In genomic region chr7:45028351-45028750, GRCm38 (mm10) we compare ENCODE assay signal across 26 mouse cellular contexts. TPM values are rescaled to one million over a fixed set of nuclear protein-coding genes. Genes with fewer than 3 reads are reported as not detected.
DNase-seq lines count a peak whose midpoint lies in the region; ATAC-seq lines count a peak whose summit lies in the region.
"Had no signal": no experiment of that assay in that cellular context is flagged by ENCODE, and none has a peak within 500 bp of the region (broad histone marks: within the 10 kb centered on the region; RNA-seq: fewer than 3 reads in every experiment).

No protein-coding gene starts in this region.

- WGBS in midbrain, embryonic 10.5 days = 97% methylated on average over 11 of the region's 11 CpGs
- 93% methylated on average over 11 of the region's 11 CpGs for WGBS in midbrain, embryonic 16.5 days

- H3K4me3 ChIP-seq in erythroblast, embryonic 14.5 days (replicated peaks) = peak overlapping the region; percentile 34
- H3K4me3 ChIP-seq in midbrain, embryonic 10.5 days = peak overlapping the region; percentile 17; the same call in 1 of the 2 replicates
- no peak overlapping the region for H3K4me3 ChIP-seq in midbrain, embryonic 16.5 days (ENCODE audit: low read depth, low read length)
- H3K4me3 ChIP-seq: forebrain, embryonic 13.5 days; forebrain, embryonic 15.5 days had no signal

- H3K4me1 ChIP-seq in erythroblast, embryonic 14.5 days (ENCODE audit: control insufficient read depth) = peaks cover 59% of the 10 kb centered on the region
- peaks cover 9% of the 10 kb centered on the region; the same call in 1 of the 2 replicates for H3K4me1 ChIP-seq in midbrain, embryonic 10.5 days
- H3K4me1 ChIP-seq in midbrain, embryonic 16.5 days (ENCODE audit: control insufficient read depth, insufficient read depth, low read length) = peaks cover 6% of the 10 kb centered on the region; the same call in 1 of the 2 replicates
- H3K4me1 ChIP-seq: forebrain, embryonic 13.5 days; forebrain, embryonic 15.5 days had no signal

- no peaks in the 10 kb centered on the region for H3K9me3 ChIP-seq in erythroblast, embryonic 14.5 days (ENCODE audit: control insufficient read depth, low read length)
- no peaks in the 10 kb centered on the region for H3K9me3 ChIP-seq in midbrain, embryonic 10.5 days (replicated peaks)
- H3K9me3 ChIP-seq in midbrain, embryonic 16.5 days (replicated peaks; ENCODE audit: control insufficient read depth, low read length, poor library complexity, severe bottlenecking) = no peaks in the 10 kb centered on the region
- H3K9me3 ChIP-seq: forebrain, embryonic 13.5 days; forebrain, embryonic 15.5 days; G1E had no signal

- intact Hi-C loops in heart, postnatal 14 days (cut with DNase I) = no loop called here

- no peak overlapping the region for H3K4me2 ChIP-seq in midbrain, embryonic 16.5 days (ENCODE audit: low read length)
- H3K4me2 ChIP-seq: forebrain, embryonic 13.5 days; forebrain, embryonic 15.5 days had no signal

- DNase-seq in cerebellum, adult 11-12 months = peak; percentile 14
- no peak for DNase-seq in cerebellum, adult 11 months
- peak; percentile 90 for DNase-seq in heart, adult 11 months
- DNase-seq in heart, postnatal 14 days = no peak
- DNase-seq in midbrain, embryonic 10.5 days (ENCODE audit: low spot score) = no peak
- DNase-seq: adrenal gland, adult 2 months; adrenal gland, postnatal 10 days; adrenal gland, postnatal 25 days; B cell, adult 2 months; cerebellum, adult 18-20 months; cerebellum, adult 8-10 months; cerebellum, adult 9-11 months; cerebellum, postnatal 14 days; cerebellum, postnatal 36 days; embryo, embryonic 11 days; forebrain, postnatal 0 days had no signal

- H3K27ac ChIP-seq in midbrain, embryonic 10.5 days (replicated peaks) = no peak overlapping the region
- H3K27ac ChIP-seq in midbrain, embryonic 16.5 days (ENCODE audit: low read length) = no peak overlapping the region
- H3K27ac ChIP-seq: forebrain, embryonic 13.5 days; forebrain, embryonic 15.5 days had no signal

- H3K36me3 ChIP-seq in erythroblast, embryonic 14.5 days (ENCODE audit: control insufficient read depth) = peaks cover 57% of the 10 kb centered on the region
- H3K36me3 ChIP-seq in midbrain, embryonic 10.5 days = peaks cover 72% of the 10 kb centered on the region
- peaks cover 44% of the 10 kb centered on the region for H3K36me3 ChIP-seq in midbrain, embryonic 16.5 days (ENCODE audit: control insufficient read depth, insufficient read depth, low read length)

- ATAC-seq in erythroblast, adult 5-6 weeks (replicated peaks; ENCODE audit: low FRiP score, poor library complexity, severe bottlenecking) = no peak
- no peak for ATAC-seq in midbrain, embryonic 16.5 days
- ATAC-seq: activated CD4-positive, CD25-positive, alpha-beta regulatory T cell, adult 4 months; CD4-positive, CD25-positive, alpha-beta regulatory T cell, adult 4 months; forebrain, embryonic 13.5 days; forebrain, embryonic 15.5 days; forebrain, postnatal 0 days; Patski had no signal

- no peak overlapping the region for H3K9ac ChIP-seq in midbrain, embryonic 16.5 days (ENCODE audit: low read depth, low read length)
- H3K9ac ChIP-seq: forebrain, embryonic 13.5 days; forebrain, embryonic 15.5 days; forebrain, postnatal 0 days had no signal

- no peaks in the 10 kb centered on the region for H3K27me3 ChIP-seq in erythroblast, embryonic 14.5 days (ENCODE audit: control insufficient read depth)
- H3K27me3 ChIP-seq in midbrain, embryonic 10.5 days (ENCODE audit: low read depth, poor library complexity, severe bottlenecking) = no peaks in the 10 kb centered on the region
- H3K27me3 ChIP-seq in midbrain, embryonic 16.5 days (ENCODE audit: control insufficient read depth, insufficient read depth, low read depth, low read length) = no peaks in the 10 kb centered on the region
- H3K27me3 ChIP-seq: CH12.LX; forebrain, embryonic 13.5 days; forebrain, embryonic 15.5 days; Patski had no signal

RNA-seq across cellular contexts. Expression of gene Rras, which starts 10.6 kb away (rescaled TPM):
- polyA plus RNA-seq in erythroblast, embryonic 14.5 days (2012) = 0.45 and 0.53 TPM in 2 replicates
- 7.5 and 10.8 TPM in 2 replicates for total RNA-seq in erythroblast, adult 5-6 weeks (2015; ENCODE audit: low replicate concordance)
- 0.60 TPM in 1 of 2 replicates, not detected in the other for total RNA-seq in erythroblast, adult 5-6 weeks (2017; ENCODE audit: low replicate concordance)
- 10 to 100 TPM; 60.7 to 62.8 TPM for total RNA-seq in heart, postnatal 14 days (2021)
- 22.0 and 23.6 TPM in 2 replicates for polyA plus RNA-seq in midbrain, embryonic 10.5 days (2016; fragmentation: Nextera tagmentation; extraction: Ambion mirVana)
- 12.2 and 12.4 TPM in 2 replicates for polyA plus RNA-seq in midbrain, embryonic 16.5 days (2015; fragmentation: Nextera tagmentation; extraction: Ambion mirVana)

RNA-seq across cellular contexts. Expression of gene Scaf1, which starts 12.2 kb away (rescaled TPM):
- 29.6 and 31.0 TPM in 2 replicates for polyA plus RNA-seq in erythroblast, embryonic 14.5 days (2012)
- total RNA-seq in erythroblast, adult 5-6 weeks (2015; ENCODE audit: low replicate concordance) = 7.9 and 10.7 TPM in 2 replicates
- 9.8 and 10.0 TPM in 2 replicates for total RNA-seq in erythroblast, adult 5-6 weeks (2017; ENCODE audit: low replicate concordance)
- 10 to 100 TPM; 53.8 to 56.1 TPM for total RNA-seq in heart, postnatal 14 days (2021)
- polyA plus RNA-seq in midbrain, embryonic 10.5 days (2016; fragmentation: Nextera tagmentation; extraction: Ambion mirVana) = 39.6 and 44.8 TPM in 2 replicates
- 42.4 and 47.8 TPM in 2 replicates for polyA plus RNA-seq in midbrain, embryonic 16.5 days (2015; fragmentation: Nextera tagmentation; extraction: Ambion mirVana)

RNA-seq across cellular contexts. Expression of gene Prr12, which starts 24.3 kb away (rescaled TPM):
- 1.6 and 2.9 TPM in 2 replicates for polyA plus RNA-seq in erythroblast, embryonic 14.5 days (2012)
- 3.3 and 6.1 TPM in 2 replicates for total RNA-seq in erythroblast, adult 5-6 weeks (2015; ENCODE audit: low replicate concordance)
- total RNA-seq in erythroblast, adult 5-6 weeks (2017; ENCODE audit: low replicate concordance) = 0.60 and 0.70 TPM in 2 replicates
- total RNA-seq in heart, postnatal 14 days (2021) = 10 to 100 TPM; 27.2 to 28.3 TPM
- polyA plus RNA-seq in midbrain, embryonic 10.5 days (2016; fragmentation: Nextera tagmentation; extraction: Ambion mirVana) = 10.8 and 11.3 TPM in 2 replicates
- 13.6 and 13.9 TPM in 2 replicates for polyA plus RNA-seq in midbrain, embryonic 16.5 days (2015; fragmentation: Nextera tagmentation; extraction: Ambion mirVana)

RNA-seq across cellular contexts. Expression of gene Bcl2l12, which starts 29.8 kb away (rescaled TPM):
- polyA plus RNA-seq in erythroblast, embryonic 14.5 days (2012) = 6.1 and 6.4 TPM in 2 replicates
- total RNA-seq in erythroblast, adult 5-6 weeks (2015; ENCODE audit: low replicate concordance) = 2.9 and 9.6 TPM in 2 replicates
- 1.3 and 2.5 TPM in 2 replicates for total RNA-seq in erythroblast, adult 5-6 weeks (2017; ENCODE audit: low replicate concordance)
- total RNA-seq in heart, postnatal 14 days (2021) = 10 to 100 TPM; 10.4 to 12.3 TPM
- 77.4 and 78.4 TPM in 2 replicates for polyA plus RNA-seq in midbrain, embryonic 10.5 days (2016; fragmentation: Nextera tagmentation; extraction: Ambion mirVana)
- polyA plus RNA-seq in midbrain, embryonic 16.5 days (2015; fragmentation: Nextera tagmentation; extraction: Ambion mirVana) = 7.0 and 8.3 TPM in 2 replicates

RNA-seq across cellular contexts. Expression of gene Irf3, which starts 30.9 kb away (rescaled TPM):
- polyA plus RNA-seq in erythroblast, embryonic 14.5 days (2012) = 10.4 and 10.6 TPM in 2 replicates
- total RNA-seq in erythroblast, adult 5-6 weeks (2015; ENCODE audit: low replicate concordance) = 15.5 and 24.2 TPM in 2 replicates
- 17.0 and 34.1 TPM in 2 replicates for total RNA-seq in erythroblast, adult 5-6 weeks (2017; ENCODE audit: low replicate concordance)
- 10 to 100 TPM; 36.5 to 40.2 TPM for total RNA-seq in heart, postnatal 14 days (2021)
- 69.5 and 71.2 TPM in 2 replicates for polyA plus RNA-seq in midbrain, embryonic 10.5 days (2016; fragmentation: Nextera tagmentation; extraction: Ambion mirVana)
- 52.3 and 53.6 TPM in 2 replicates for polyA plus RNA-seq in midbrain, embryonic 16.5 days (2015; fragmentation: Nextera tagmentation; extraction: Ambion mirVana)

Comparison
In these comparisons a context has a peak if more than half of its experiments do, and no peak if none do; other contexts are left out.
1. DNase-seq: peak in cerebellum, adult 11-12 months (single experiment) and heart, adult 11 months (single experiment); none in cerebellum, adult 11 months (single experiment), heart, postnatal 14 days (0 of 2) and midbrain, embryonic 10.5 days (single experiment).